Mouse (Mus musculus) olfactory bulb, adult 2 months (tissue): ENCODE measurements around the gene Med13l.

Experiments used
- CTCF ChIP-seq: fragments of 200-500 bp; IDR thresholded peaks from 2 replicates; pipeline ENCODE4 v1.5.1; 2012; ENCODE audit warnings: low read depth, mild to moderate bottlenecking, low read length, moderate library complexity; ENCODE audit not compliant: insufficient read depth
- POLR2A ChIP-seq: fragments of 200-500 bp; IDR thresholded peaks from 2 replicates; pipeline ENCODE4 v1.6.1; 2012; ENCODE audit warnings: mild to moderate bottlenecking, low read depth, low read length, moderate library complexity; ENCODE audit not compliant: insufficient read depth

DNA sequence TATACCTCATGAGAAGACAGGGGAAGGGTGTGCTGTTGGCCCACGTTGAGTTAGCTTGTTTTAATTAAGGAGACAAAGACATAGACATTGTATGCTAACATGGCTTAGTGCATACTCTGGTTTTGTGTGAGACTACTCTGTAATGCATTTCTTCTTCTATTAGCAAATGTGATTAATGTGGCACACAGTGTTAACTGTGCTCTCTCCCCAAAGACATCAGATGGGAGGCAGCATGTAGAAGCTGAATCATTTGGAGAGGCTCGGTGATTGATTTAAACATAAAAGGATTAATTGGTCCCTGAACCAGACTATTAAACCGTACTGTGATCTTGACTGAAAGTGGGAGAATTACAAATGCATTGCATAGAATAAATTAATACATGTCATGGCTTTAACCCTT is 145.9 kb downstream of the Med13l start:
- TF ChIP-seq CTCF (no peak), POLR2A (no peak)
